Mouse (Mus musculus) heart, adult 18-20 months (tissue): ENCODE results near the gene 1700056E22Rik. TPM values are rescaled to one million over a fixed set of nuclear protein-coding genes. Genes with fewer than 3 reads are reported as not detected.

Experiments used
- DNase-seq, 2 experiments: peaks; one replicate each; pipeline ENCODE4 v3.0.0; 2021 to 2022; ENCODE audit warnings: mixed read lengths in 1 of 2
- long read RNA-seq, 2 experiments: library from polyadenylated mRNA; stranded (forward); transcript quantifications; one replicate each; pipeline ENCODE4 v2.0.0; 2021
- total RNA-seq, 2 experiments: library from RNA; stranded (reverse); gene quantifications; 2 replicates each; pipeline ENCODE4 v1.2.3; 2021

Gene 1700056E22Rik
- total RNA-seq = 1 to 10 TPM in 1 of 2 experiments, under 1 TPM in 1; 0.55 to 1.6 TPM
- long read RNA-seq, experiment 1 = 0 reads
- long read RNA-seq, experiment 2, partial matches to known transcripts = 0 of 1 reads
- long read RNA-seq, experiment 2, other reads (novel, unspliced or antisense) = 1 of 1 reads

GRCm38 (mm10) chr1:184034011-184034557 is at the start of gene 1700056E22Rik:
TSS of gene 1700056E22Rik (minus strand) at chr1:184034301.
- DNase-seq = peak; percentile 98 to 99

DNA sequence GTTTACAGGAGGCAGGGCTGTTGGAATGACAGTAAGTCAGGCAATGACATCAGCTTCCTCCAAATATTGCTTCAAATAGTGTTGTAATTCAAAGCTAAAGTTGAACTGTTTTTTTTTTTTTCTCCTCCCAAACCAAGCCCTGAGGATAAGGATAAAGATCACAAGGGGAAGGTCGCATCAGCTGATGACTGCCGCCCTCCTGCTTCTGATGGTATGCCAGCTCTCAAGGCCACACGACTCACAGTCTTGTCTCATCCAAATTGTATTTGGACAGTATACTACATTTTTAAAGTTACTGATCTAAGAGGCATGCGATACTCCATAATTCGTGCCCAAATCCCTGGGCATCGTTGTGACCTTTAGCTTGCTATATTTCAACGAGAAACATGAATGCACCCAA is 49.1 kb upstream of the 1700056E22Rik start:
- no peak for DNase-seq

- DNase-seq = no peak
Measured at GRCm38 (mm10) chr1:184082661-184083060, 48.6 kb upstream of the 1700056E22Rik start.

GRCm38 (mm10) chr1:184079304-184079703 is 45.2 kb upstream of the 1700056E22Rik start:
- no peak for DNase-seq

- no peak for DNase-seq
Measured at GRCm38 (mm10) chr1:184076756-184077155, 42.7 kb upstream of the 1700056E22Rik start.

DNA sequence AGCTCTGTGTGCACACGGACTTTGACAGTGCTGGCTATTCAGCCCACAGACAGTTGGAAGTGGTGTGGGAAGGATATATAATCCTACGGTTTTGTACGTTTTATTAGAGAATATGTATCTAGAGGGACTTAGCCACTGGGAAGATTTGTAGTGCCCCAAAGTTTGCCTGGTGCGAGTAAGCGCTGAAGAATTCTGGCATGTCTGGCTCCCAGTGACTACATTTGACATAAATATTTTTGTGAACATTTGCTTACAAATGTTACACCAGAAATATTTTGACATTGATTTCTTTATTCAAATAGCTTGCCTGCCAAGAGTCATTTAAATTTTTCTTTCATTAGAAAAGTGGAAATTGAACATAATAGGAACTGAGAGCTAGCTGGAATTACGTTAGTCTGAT is 42.0 kb upstream of the 1700056E22Rik start:
- DNase-seq = no peak

DNA sequence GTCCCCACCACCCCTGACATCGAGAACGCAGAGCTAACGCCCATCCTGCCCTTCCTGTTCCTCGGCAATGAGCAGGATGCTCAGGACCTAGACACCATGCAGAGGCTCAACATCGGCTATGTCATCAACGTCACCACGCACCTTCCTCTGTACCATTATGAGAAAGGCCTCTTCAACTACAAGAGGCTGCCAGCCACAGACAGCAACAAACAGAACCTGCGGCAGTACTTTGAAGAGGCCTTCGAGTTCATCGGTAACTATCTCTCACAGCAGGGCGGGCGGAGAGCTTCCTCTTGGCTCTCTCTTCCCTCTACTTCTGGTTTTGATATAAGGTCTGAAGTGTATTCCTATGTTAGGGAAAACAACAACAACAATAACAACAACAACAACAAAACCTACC is 34.9 kb upstream of the 1700056E22Rik start:
- no peak for DNase-seq

- no peak for DNase-seq
Measured at GRCm38 (mm10) chr1:184067704-184068558, 33.8 kb upstream of the 1700056E22Rik start.

DNA sequence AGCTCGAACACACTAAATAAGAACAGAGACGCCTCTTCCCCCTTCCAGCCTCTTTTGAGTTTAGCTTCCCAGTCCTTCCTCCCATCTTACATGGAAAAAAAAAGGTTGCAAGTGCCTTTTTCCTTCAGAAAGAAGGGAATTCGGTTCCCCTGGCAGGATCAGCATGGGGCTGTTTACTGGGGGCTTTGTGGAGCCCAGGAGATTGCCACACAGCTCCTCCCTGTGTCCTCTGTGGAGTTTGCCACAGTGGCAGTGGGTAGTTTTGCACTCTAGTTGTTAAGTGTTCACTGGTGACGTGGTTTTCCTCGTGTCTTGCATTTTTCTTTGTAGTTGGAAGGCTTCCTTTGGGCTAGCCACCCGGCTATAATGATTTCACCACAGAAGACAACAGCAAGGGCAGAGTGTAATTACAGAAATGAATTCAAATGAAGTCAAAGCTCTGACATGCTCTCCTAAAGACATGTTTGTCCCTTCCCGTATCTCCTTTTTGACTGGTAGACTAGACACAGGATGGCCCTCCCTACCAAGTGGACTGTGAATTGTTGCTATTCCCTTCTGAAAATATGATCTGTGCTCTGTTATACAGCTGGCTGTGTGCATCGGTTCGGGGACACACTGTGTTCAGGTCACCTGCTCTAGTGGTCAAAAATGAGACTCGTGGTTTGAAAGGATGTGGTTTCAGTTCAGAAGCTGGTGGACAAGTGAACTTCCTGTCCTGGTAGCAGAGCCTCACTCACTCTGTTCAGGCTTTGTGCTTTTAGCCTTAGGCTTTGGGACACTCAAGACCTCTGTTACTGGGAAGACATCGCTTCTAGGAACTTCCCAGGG is 32.6 kb upstream of the 1700056E22Rik start:
- DNase-seq = no peak

GRCm38 (mm10) chr1:184065589-184066361 is 31.7 kb upstream of the 1700056E22Rik start:
- no peak for DNase-seq

- DNase-seq = no peak
Measured at GRCm38 (mm10) chr1:184064306-184064705, 30.2 kb upstream of the 1700056E22Rik start.

DNA sequence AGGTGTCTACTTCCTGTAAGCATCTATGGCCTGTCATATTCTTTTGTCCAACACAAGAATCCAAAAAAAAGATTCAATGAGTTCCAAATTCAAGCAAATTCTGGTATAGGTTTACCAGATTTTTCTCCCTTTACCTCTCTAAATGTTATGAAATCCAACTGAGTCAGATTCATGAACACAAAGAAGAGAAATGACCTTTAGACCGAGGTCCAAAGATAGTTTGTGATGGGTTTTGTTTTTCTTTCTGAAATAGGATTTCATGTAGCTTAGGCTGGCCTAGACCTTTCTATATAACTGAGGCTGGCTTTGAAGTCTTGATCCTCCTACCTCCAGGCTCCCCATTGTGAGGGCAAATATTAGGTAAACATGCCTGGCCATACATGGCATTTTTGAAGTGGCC is 27.8 kb upstream of the 1700056E22Rik start:
- DNase-seq = no peak

GRCm38 (mm10) chr1:184060828-184061734 is 27.0 kb upstream of the 1700056E22Rik start:
- no peak for DNase-seq

- DNase-seq = peak in 1 of 2 experiments; percentile 44
Measured at GRCm38 (mm10) chr1:184060381-184060780, 26.3 kb upstream of the 1700056E22Rik start.

- DNase-seq = no peak
Measured at GRCm38 (mm10) chr1:184059814-184060213, 25.7 kb upstream of the 1700056E22Rik start.

GRCm38 (mm10) chr1:184058206-184058605 is 24.1 kb upstream of the 1700056E22Rik start:
- no peak for DNase-seq

GRCm38 (mm10) chr1:184054176-184054575 is 20.1 kb upstream of the 1700056E22Rik start:
- no peak for DNase-seq

DNA sequence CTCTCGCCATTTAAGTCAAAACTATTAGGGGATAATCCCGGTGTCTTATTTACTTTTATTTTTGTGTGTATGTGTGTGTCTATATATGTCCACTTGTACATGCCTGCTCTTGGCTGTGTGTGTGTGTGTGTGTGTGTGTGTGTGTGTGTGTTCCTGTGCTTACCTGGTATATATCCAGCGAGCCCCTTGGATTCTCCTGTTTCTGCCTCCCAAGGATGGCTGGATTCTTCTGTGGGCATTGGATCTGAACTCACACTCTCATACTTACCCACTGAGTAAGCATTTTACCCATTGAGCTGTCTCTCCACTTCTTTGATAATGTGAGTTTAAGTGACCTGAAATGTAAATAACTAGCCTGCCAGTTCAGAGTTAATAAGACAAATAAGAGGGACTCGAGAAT is 19.6 kb upstream of the 1700056E22Rik start:
- no peak for DNase-seq

DNA sequence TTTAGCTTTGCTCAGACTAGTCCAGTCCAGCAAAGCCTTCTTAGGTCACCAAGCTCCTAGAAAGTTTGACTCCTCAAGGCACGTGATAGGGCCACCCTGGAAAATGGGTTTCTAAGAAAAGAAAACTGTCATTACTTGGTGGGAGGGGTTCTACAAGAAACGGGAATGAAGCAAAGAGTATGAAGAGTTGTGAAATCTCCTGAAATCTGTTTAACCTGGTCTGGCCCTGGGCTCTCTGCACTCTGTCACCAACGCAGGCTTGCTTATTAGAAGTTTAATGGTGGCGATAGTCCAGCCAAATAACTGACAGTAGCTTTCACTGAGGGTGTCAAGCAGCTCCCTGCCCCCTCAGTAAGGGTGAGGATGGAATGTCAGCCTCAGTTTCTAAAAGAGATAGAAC is 19.0 kb upstream of the 1700056E22Rik start:
- DNase-seq = no peak

DNA sequence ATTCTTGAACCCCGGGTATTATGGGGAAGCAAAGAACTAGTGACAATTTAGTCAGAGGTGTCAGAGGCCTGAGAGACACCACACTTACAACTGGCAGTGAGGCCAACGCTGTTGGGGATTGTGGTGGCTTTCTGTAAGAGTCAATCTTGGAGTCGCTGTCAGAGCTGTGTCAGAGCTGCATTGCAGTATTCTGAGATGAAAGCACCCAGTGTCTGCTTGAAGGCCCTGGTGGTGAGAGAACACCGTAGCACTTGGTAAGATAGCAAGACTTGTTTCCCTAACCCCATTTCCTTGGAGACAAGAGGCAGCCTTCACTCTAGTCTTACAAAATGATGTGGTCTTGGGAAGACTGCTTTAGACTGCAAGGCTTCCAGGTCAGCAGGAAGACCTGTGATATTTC is 18.2 kb upstream of the 1700056E22Rik start:
- DNase-seq = no peak

DNA sequence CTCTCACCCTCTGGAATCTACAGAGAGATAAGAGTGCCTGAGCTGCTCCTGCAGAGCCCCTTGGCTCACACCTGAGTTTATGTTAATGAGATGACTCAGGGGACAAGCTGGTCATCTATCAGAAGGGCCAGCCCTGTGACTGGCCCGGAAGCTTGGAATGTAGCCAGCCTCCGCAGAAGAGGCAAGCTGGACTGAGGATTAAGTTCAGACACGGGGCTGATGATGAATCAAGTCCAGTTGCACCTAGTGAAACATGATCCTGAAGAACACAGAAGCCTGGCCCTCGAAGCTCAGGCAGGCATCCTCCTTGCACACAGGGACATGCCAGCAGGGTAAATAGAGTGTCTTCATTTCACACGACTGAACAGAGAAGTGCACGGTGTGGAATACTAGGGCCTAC is 17.7 kb upstream of the 1700056E22Rik start:
- DNase-seq = peak; percentile 67 to 76
